Mouse (Mus musculus): ENCODE measurements at regions not wholly inside any gene's neighbourhood (a gene's known extent, or its start where the extent isn't known, plus 50 kb on each side); places are given as distances from the start of the nearest gene placed in this dataset.

GRCm38 (mm10) chr12:107134353-107134752 is 354.1 kb upstream of the 3110018I06Rik start:
- Histone ChIP-seq H3K4me3 (ENCODE audit: insufficient read depth in 1 of 2, low read depth in 1 of 2, low read length in 2 of 2, poor library complexity in 1 of 2, severe bottlenecking in 1 of 2) (no peak overlapping the region), H3K9ac (ENCODE audit: insufficient read depth, low read depth, low read length, poor library complexity, severe bottlenecking) (no peak overlapping the region), H3K4me1 (ENCODE audit: control insufficient read depth in 2 of 2, insufficient read depth in 2 of 2, low read length in 2 of 2, poor library complexity in 1 of 2) (no peaks in the 10 kb centered on the region), H3K36me3 (ENCODE audit: control insufficient read depth, insufficient read depth, low read length, poor library complexity, severe bottlenecking) (no peaks in the 10 kb centered on the region), H3K9me3 (ENCODE audit: control insufficient read depth, insufficient read depth, low read depth, low read length) (no peaks in the 10 kb centered on the region), H3K27ac (ENCODE audit: insufficient read depth, low read depth, low read length, poor library complexity, severe bottlenecking) (no peak overlapping the region)
- DNase-seq (ENCODE audit: low read depth, low spot score): no peak
- in situ Hi-C loops (cut with MboI; ENCODE audit: low sequenced_read_pairs in 2 of 2, unreplicated experiment in 2 of 2): no loop called here
- TF ChIP-seq ZC3H11A (IDR thresholded peaks at IDR 0.05; ENCODE audit: borderline replicate concordance, low read depth, low read length): no peak
- no peak for TF ChIP-seq MAFK (IDR thresholded peaks at IDR 0.05; ENCODE audit: insufficient read depth, low read depth, low read length)
- TF ChIP-seq ZNF384 (IDR thresholded peaks at IDR 0.05; ENCODE audit: low read depth, low read length): no peak
- no peak for TF ChIP-seq CHD2 (IDR thresholded peaks at IDR 0.05; ENCODE audit: low read depth, low read length)
- TF ChIP-seq HCFC1 (IDR thresholded peaks at IDR 0.05; ENCODE audit: borderline replicate concordance, insufficient read depth, low read length): no peak

GRCm38 (mm10) chr12:107138677-107139400 is 349.6 kb upstream of the 3110018I06Rik start:
- in situ Hi-C loops (cut with MboI; ENCODE audit: low sequenced_read_pairs in 2 of 2, unreplicated experiment in 2 of 2): no loop called here
- no peaks in the 10 kb centered on the region for H3K36me3 ChIP-seq (ENCODE audit: control insufficient read depth, insufficient read depth, low read length, poor library complexity, severe bottlenecking)
- no peak overlapping the region for H3K9ac ChIP-seq (ENCODE audit: insufficient read depth, low read depth, low read length, poor library complexity, severe bottlenecking)
- TF ChIP-seq MAFK (IDR thresholded peaks at IDR 0.05; ENCODE audit: insufficient read depth, low read depth, low read length): no peak
- TF ChIP-seq HCFC1 (IDR thresholded peaks at IDR 0.05; ENCODE audit: borderline replicate concordance, insufficient read depth, low read length): no peak
- H3K4me1 ChIP-seq (ENCODE audit: control insufficient read depth in 2 of 2, insufficient read depth in 2 of 2, low read length in 2 of 2, poor library complexity in 1 of 2): no peaks in the 10 kb centered on the region
- no peak overlapping the region for H3K27ac ChIP-seq (ENCODE audit: insufficient read depth, low read depth, low read length, poor library complexity, severe bottlenecking)
- DNase-seq (ENCODE audit: low read depth, low spot score): no peak
- no peak overlapping the region for H3K4me3 ChIP-seq (ENCODE audit: insufficient read depth in 1 of 2, low read depth in 1 of 2, low read length in 2 of 2, poor library complexity in 1 of 2, severe bottlenecking in 1 of 2)
- H3K9me3 ChIP-seq (ENCODE audit: control insufficient read depth, insufficient read depth, low read depth, low read length): no peaks in the 10 kb centered on the region

GRCm38 (mm10) chr12:107140957-107141595 is 347.4 kb upstream of the 3110018I06Rik start:
- no peaks in the 10 kb centered on the region for H3K4me1 ChIP-seq (ENCODE audit: control insufficient read depth in 2 of 2, insufficient read depth in 2 of 2, low read length in 2 of 2, poor library complexity in 1 of 2)
- TF ChIP-seq MAFK (IDR thresholded peaks at IDR 0.05; ENCODE audit: insufficient read depth, low read depth, low read length): no peak
- no peak for TF ChIP-seq HCFC1 (IDR thresholded peaks at IDR 0.05; ENCODE audit: borderline replicate concordance, insufficient read depth, low read length)
- no peak for TF ChIP-seq CHD2 (IDR thresholded peaks at IDR 0.05; ENCODE audit: low read depth, low read length)
- no peak overlapping the region for H3K27ac ChIP-seq (ENCODE audit: insufficient read depth, low read depth, low read length, poor library complexity, severe bottlenecking)
- H3K4me3 ChIP-seq (ENCODE audit: insufficient read depth in 1 of 2, low read depth in 1 of 2, low read length in 2 of 2, poor library complexity in 1 of 2, severe bottlenecking in 1 of 2): no peak overlapping the region
- no peak for DNase-seq (ENCODE audit: low read depth, low spot score)
- no peak overlapping the region for H3K9ac ChIP-seq (ENCODE audit: insufficient read depth, low read depth, low read length, poor library complexity, severe bottlenecking)
- in situ Hi-C loops (cut with MboI; ENCODE audit: low sequenced_read_pairs in 2 of 2, unreplicated experiment in 2 of 2): no loop called here
- no peaks in the 10 kb centered on the region for H3K36me3 ChIP-seq (ENCODE audit: control insufficient read depth, insufficient read depth, low read length, poor library complexity, severe bottlenecking)
- H3K9me3 ChIP-seq (ENCODE audit: control insufficient read depth, insufficient read depth, low read depth, low read length): no peaks in the 10 kb centered on the region

- H3K27ac ChIP-seq (ENCODE audit: insufficient read depth, low read depth, low read length, poor library complexity, severe bottlenecking): no peak overlapping the region
- DNase-seq (ENCODE audit: low read depth, low spot score): no peak
- in situ Hi-C loops (cut with MboI; ENCODE audit: low sequenced_read_pairs in 2 of 2, unreplicated experiment in 2 of 2): no loop called here
Observed at GRCm38 (mm10) chr12:107142226-107142625, 346.2 kb upstream of the 3110018I06Rik start.

More at GRCm38 (mm10) chr12:107142226-107142625, 346.2 kb upstream of the 3110018I06Rik start:
- TF ChIP-seq ZC3H11A (IDR thresholded peaks at IDR 0.05; ENCODE audit: borderline replicate concordance, low read depth, low read length) (no peak), CHD2 (IDR thresholded peaks at IDR 0.05; ENCODE audit: low read depth, low read length) (no peak), HCFC1 (IDR thresholded peaks at IDR 0.05; ENCODE audit: borderline replicate concordance, insufficient read depth, low read length) (no peak), ZNF384 (IDR thresholded peaks at IDR 0.05; ENCODE audit: low read depth, low read length) (no peak), MAFK (IDR thresholded peaks at IDR 0.05; ENCODE audit: insufficient read depth, low read depth, low read length) (no peak)
- Histone ChIP-seq H3K36me3 (ENCODE audit: control insufficient read depth, insufficient read depth, low read length, poor library complexity, severe bottlenecking) (no peaks in the 10 kb centered on the region), H3K4me1 (ENCODE audit: control insufficient read depth in 2 of 2, insufficient read depth in 2 of 2, low read length in 2 of 2, poor library complexity in 1 of 2) (no peaks in the 10 kb centered on the region), H3K9me3 (ENCODE audit: control insufficient read depth, insufficient read depth, low read depth, low read length) (no peaks in the 10 kb centered on the region), H3K9ac (ENCODE audit: insufficient read depth, low read depth, low read length, poor library complexity, severe bottlenecking) (no peak overlapping the region), H3K4me3 (ENCODE audit: insufficient read depth in 1 of 2, low read depth in 1 of 2, low read length in 2 of 2, poor library complexity in 1 of 2, severe bottlenecking in 1 of 2) (no peak overlapping the region)

All from ES-E14 (cell line).